Mouse (Mus musculus) forebrain, postnatal 0 days (tissue): ENCODE data around the gene Tusc2. TPM values are rescaled to one million over a fixed set of nuclear protein-coding genes. Genes with fewer than 3 reads are reported as not detected.

Experiments used
- ATAC-seq: fragments of 200-750 bp; cut with Nextera tagmentation; 2 replicates; pipeline ENCODE4 v1.8.0; 2017; ENCODE audit warnings: mild to moderate bottlenecking, moderate library complexity
- DNase-seq: peaks from one replicate; pipeline ENCODE4 v3.0.0-alpha.2; 2015
- H3K27ac ChIP-seq: fragments of 300-500 bp; sonication (generic); 2 replicates; pipeline ENCODE4 v1.5.1; 2014; ENCODE audit warnings: low read depth, mild to moderate bottlenecking, antibody characterized with exemption, low read length, moderate library complexity, mixed read lengths
- H3K27me3 ChIP-seq: fragments of 300-500 bp; sonication (generic); 2 replicates; pipeline ENCODE4 v1.6.1; 2014; ENCODE audit warnings: mild to moderate bottlenecking, low read length, mixed read lengths; ENCODE audit not compliant: insufficient read depth
- H3K36me3 ChIP-seq: fragments of 300-500 bp; sonication (generic); 2 replicates; pipeline ENCODE4 v1.6.1; 2014; ENCODE audit warnings: mild to moderate bottlenecking, moderate library complexity; ENCODE audit not compliant: insufficient read depth
- H3K4me1 ChIP-seq: fragments of 300-500 bp; sonication (generic); 2 replicates; pipeline ENCODE4 v1.6.1; 2014; ENCODE audit warnings: antibody characterized with exemption; ENCODE audit not compliant: insufficient read depth
- H3K4me2 ChIP-seq: fragments of 300-500 bp; sonication (generic); 2 replicates; pipeline ENCODE4 v1.6.1; 2014; ENCODE audit warnings: low read depth, mild to moderate bottlenecking, moderate library complexity
- H3K4me3 ChIP-seq: fragments of 300-500 bp; sonication (generic); 2 replicates; pipeline ENCODE4 v1.5.1; 2014; ENCODE audit warnings: low read depth, low read length, mixed read lengths
- H3K9ac ChIP-seq: fragments of 300-500 bp; sonication (generic); 2 replicates; pipeline ENCODE4 v1.6.1; 2014; ENCODE audit warnings: mild to moderate bottlenecking
- H3K9me3 ChIP-seq: fragments of 300-500 bp; sonication (generic); 2 replicates; pipeline ENCODE4 v1.6.1; 2016; ENCODE audit warnings: low read length
- CTCF ChIP-seq: sonication (generic); IDR thresholded peaks from 2 replicates; pipeline ENCODE4 v1.5.1; 2016; ENCODE audit warnings: antibody characterized with exemption, control low read depth, low read depth
- WGBS: fragments of 180-500 bp; shearing (Covaris S2); extraction: QIAGEN DNeasy Blood & Tissue Kit; methylation state at CpG from one replicate; pipeline ENCODE4 v1.1.7; 2014; 5-methylcytosine and 5-hydroxymethylcytosine counted together
- polyA plus RNA-seq: library from polyadenylated mRNA; unstranded; fragments of >200 nt; fragmentation: Nextera tagmentation; extraction: Ambion mirVana; gene quantifications from 2 replicates; pipeline ENCODE4 v1.2.1, GENCODE M21; 2015
- total RNA-seq: library from RNA; depleted of rRNA; stranded (reverse); fragments of >200 nt; gene quantifications from 2 replicates; pipeline ENCODE4 v1.2.3, GENCODE M21; 2014

The Tusc2 gene
- total and polyA plus RNA-seq, 2 experiments from 2014 or later, result 109 to 128 TPM

GRCm38 (mm10) chr9:107540420-107540819 lies 22.6 kb upstream of the Tusc2 start:
- H3K4me3 ChIP-seq, result no peak overlapping the region
- H3K4me1 ChIP-seq, result peaks cover 34% of the 10 kb centered on the region
- 76% methylated on average over 4 of the region's 4 CpGs for WGBS
- ATAC-seq, result no peak
- H3K4me2 ChIP-seq, result no peak overlapping the region
- H3K27me3 ChIP-seq, result no peaks in the 10 kb centered on the region
- no peak overlapping the region for H3K9ac ChIP-seq
- no peak overlapping the region for H3K27ac ChIP-seq
- H3K9me3 ChIP-seq, result no peaks in the 10 kb centered on the region
- DNase-seq, result no peak
- TF ChIP-seq CTCF, result no peak
- H3K36me3 ChIP-seq, result peaks cover 46% of the 10 kb centered on the region

- DNase-seq (no peak), ATAC-seq (no peak)
- Histone ChIP-seq H3K9ac (peak overlapping the region; percentile 62), H3K4me2 (peak overlapping the region; percentile 68), H3K27ac (peak overlapping the region; percentile 30; the same call in 1 of the 2 replicates), H3K27me3 (no peaks in the 10 kb centered on the region), H3K4me1 (peaks cover 28% of the 10 kb centered on the region), H3K36me3 (peaks cover 46% of the 10 kb centered on the region), H3K9me3 (no peaks in the 10 kb centered on the region), H3K4me3 (peak overlapping the region; percentile 65)
- TF ChIP-seq CTCF, result no peak
- WGBS, result 45% methylated on average over 10 of the region's 10 CpGs
Measured at GRCm38 (mm10) chr9:107541005-107541404, 22.1 kb upstream of the Tusc2 start.

GRCm38 (mm10) chr9:107541474-107542351 lies 21.3 kb upstream of the Tusc2 start, which contains the start of the genes Cyb561d2 and Nprl2:
TSS of gene Cyb561d2 (minus strand) at chr9:107542193.
TSS of gene Nprl2 (plus strand) at chr9:107542226.
- Histone ChIP-seq H3K27me3 (no peaks in the 10 kb centered on the region), H3K4me1 (peaks cover 23% of the 10 kb centered on the region), H3K9me3 (no peaks in the 10 kb centered on the region), H3K36me3 (peaks cover 46% of the 10 kb centered on the region), H3K4me2 (peak within 1 kb of the TSS; percentile 68), H3K9ac (peak within 1 kb of the TSS; percentile 62), H3K4me3 (peak within 1 kb of the TSS; percentile 65), H3K27ac (peak within 1 kb of the TSS; percentile 54)
- DNase-seq, result peak; percentile 96
- WGBS, result 1% methylated on average over 46 of the region's 46 CpGs
- peak; percentile 94 for ATAC-seq
- no peak; the same call in 1 of the 2 replicates for TF ChIP-seq CTCF

GRCm38 (mm10) chr9:107542352-107542686 lies 20.7 kb upstream of the Tusc2 start:
- Histone ChIP-seq H3K27ac (peak overlapping the region; percentile 54; the same call in 1 of the 2 replicates), H3K9me3 (no peaks in the 10 kb centered on the region), H3K4me3 (peak overlapping the region; percentile 65), H3K27me3 (no peaks in the 10 kb centered on the region), H3K4me1 (peaks cover 22% of the 10 kb centered on the region; the same call in 1 of the 2 replicates), H3K36me3 (peaks cover 45% of the 10 kb centered on the region), H3K4me2 (peak overlapping the region; percentile 68), H3K9ac (peak overlapping the region; percentile 62)
- ATAC-seq (no peak), DNase-seq (no peak)
- TF ChIP-seq CTCF, result no peak
- WGBS, result under 1% methylated on average over 11 of the region's 11 CpGs

GRCm38 (mm10) chr9:107542721-107543120 lies 20.3 kb upstream of the Tusc2 start:
- DNase-seq (no peak), ATAC-seq (no peak)
- WGBS, result 60% methylated on average over 8 of the region's 8 CpGs
- H3K9ac ChIP-seq, result peak overlapping the region; percentile 62; the same call in 1 of the 2 replicates
- TF ChIP-seq CTCF, result no peak
- H3K27me3 ChIP-seq, result no peaks in the 10 kb centered on the region
- H3K4me1 ChIP-seq, result peaks cover 20% of the 10 kb centered on the region; the same call in 1 of the 2 replicates
- peak overlapping the region; percentile 65 for H3K4me3 ChIP-seq
- peak overlapping the region; percentile 68 for H3K4me2 ChIP-seq
- no peak overlapping the region for H3K27ac ChIP-seq
- no peaks in the 10 kb centered on the region for H3K9me3 ChIP-seq
- H3K36me3 ChIP-seq, result peaks cover 42% of the 10 kb centered on the region

GRCm38 (mm10) chr9:107543299-107543698 lies 19.8 kb upstream of the Tusc2 start:
- ATAC-seq (no peak), DNase-seq (no peak)
- no peak overlapping the region for H3K4me2 ChIP-seq
- 89% methylated on average over 11 of the region's 11 CpGs for WGBS
- no peak overlapping the region for H3K9ac ChIP-seq
- peaks cover 36% of the 10 kb centered on the region for H3K36me3 ChIP-seq
- H3K27ac ChIP-seq, result no peak overlapping the region
- no peak for TF ChIP-seq CTCF
- H3K4me3 ChIP-seq, result no peak overlapping the region
- no peaks in the 10 kb centered on the region for H3K27me3 ChIP-seq
- no peaks in the 10 kb centered on the region for H3K9me3 ChIP-seq
- peaks cover 20% of the 10 kb centered on the region; the same call in 1 of the 2 replicates for H3K4me1 ChIP-seq

GRCm38 (mm10) chr9:107544196-107544700 lies 18.8 kb upstream of the Tusc2 start:
- Histone ChIP-seq H3K4me3 (no peak overlapping the region), H3K36me3 (peaks cover 27% of the 10 kb centered on the region), H3K27ac (no peak overlapping the region), H3K4me1 (peaks cover 20% of the 10 kb centered on the region; the same call in 1 of the 2 replicates), H3K27me3 (no peaks in the 10 kb centered on the region), H3K9ac (no peak overlapping the region), H3K9me3 (no peaks in the 10 kb centered on the region), H3K4me2 (no peak overlapping the region)
- TF ChIP-seq CTCF, result no peak
- ATAC-seq (no peak), DNase-seq (no peak)
- WGBS, result 95% methylated on average over 17 of the region's 17 CpGs
